Comparison of ENCODE assay signal across 30 mouse cellular contexts in genomic region chr14:45614822-45615221, GRCm38 (mm10). TPM values are rescaled to one million over a fixed set of nuclear protein-coding genes. Genes with fewer than 3 reads are reported as not detected.
DNase-seq lines count a peak whose midpoint lies in the region; ATAC-seq and TF ChIP-seq lines count a peak whose summit lies in the region.
"Had no signal": no experiment of that assay in that cellular context is flagged by ENCODE, and none has a peak within 500 bp of the region (broad histone marks: within the 10 kb centered on the region; RNA-seq: fewer than 3 reads in every experiment).

No protein-coding gene starts in this region.

- intact Hi-C loops in heart, postnatal 14 days (cut with DNase I), result loop anchor here (5.0 kb wide), 1 partner anchor 77 kb away; no protein-coding TSS in a partner anchor
- intact Hi-C loops in left cerebral cortex, postnatal 14 days (cut with DNase I), result loop anchor here (10.0 kb wide), 2 partner anchors 160 to 1110 kb away; no protein-coding TSS in a partner anchor

- no peak for TF ChIP-seq CTCF in heart, postnatal 0 days (IDR thresholded peaks at IDR 0.05; ENCODE audit: low read depth)

- H3K27me3 ChIP-seq in heart, embryonic 13.5 days (replicated peaks), result no peaks in the 10 kb centered on the region
- H3K27me3 ChIP-seq in midbrain, embryonic 15.5 days (replicated peaks), result no peaks in the 10 kb centered on the region
- no peaks in the 10 kb centered on the region for H3K27me3 ChIP-seq in midbrain, embryonic 11.5 days (ENCODE audit: control insufficient read depth, insufficient read depth, low read length)
- no peaks in the 10 kb centered on the region for H3K27me3 ChIP-seq in heart, postnatal 0 days (ENCODE audit: control insufficient read depth, insufficient read depth, low read length)
- H3K27me3 ChIP-seq: embryonic facial prominence, embryonic 15.5 days; forebrain, embryonic 13.5 days; lung, embryonic 15.5 days; midbrain, embryonic 12.5 days; neural tube, embryonic 15.5 days had no signal

- no peak overlapping the region for H3K4me3 ChIP-seq in heart, embryonic 13.5 days
- no peak overlapping the region for H3K4me3 ChIP-seq in midbrain, embryonic 15.5 days
- no peak overlapping the region for H3K4me3 ChIP-seq in midbrain, embryonic 11.5 days (ENCODE audit: low read depth, low read length)
- H3K4me3 ChIP-seq in heart, postnatal 0 days (ENCODE audit: low read depth, low read length), result no peak overlapping the region
- H3K4me3 ChIP-seq: embryonic facial prominence, embryonic 10.5 days; embryonic facial prominence, embryonic 15.5 days; forebrain, embryonic 13.5 days; gastrocnemius, adult 2 months; lung, embryonic 15.5 days; midbrain, embryonic 12.5 days; neural tube, embryonic 15.5 days had no signal

- DNase-seq in frontal cortex, adult 2 months (ENCODE audit: extremely low spot score in 1 of 2, low spot score in 1 of 2), result no peak
- no peak for DNase-seq in heart, postnatal 14 days
- DNase-seq in midbrain, embryonic 11.5 days (ENCODE audit: low spot score, missing footprints), result no peak
- DNase-seq in heart, postnatal 0 days (ENCODE audit: low spot score), result peak; percentile 46
- no peak for DNase-seq in left cerebral cortex, postnatal 14 days (ENCODE audit: low spot score in 2 of 2)
- DNase-seq: adrenal gland, adult 8-10 months; B cell, adult 2 months; cerebellum, adult 8-10 months; cerebellum, postnatal 25 days; gastrocnemius, adult 2 months; gastrocnemius, postnatal 36 days; kidney, adult 9 months; kidney, postnatal 14 days; layer of hippocampus, adult 9-11 months; liver; retina, postnatal 1 day; right cerebral cortex, postnatal 14 days; thymus, postnatal 14 days had no signal

- peak overlapping the region; percentile 14; the same call in 1 of the 2 replicates for H3K9ac ChIP-seq in heart, embryonic 13.5 days
- H3K9ac ChIP-seq in midbrain, embryonic 15.5 days, result no peak overlapping the region
- H3K9ac ChIP-seq in midbrain, embryonic 11.5 days (ENCODE audit: low read length), result no peak overlapping the region
- no peak overlapping the region for H3K9ac ChIP-seq in heart, postnatal 0 days (replicated peaks; ENCODE audit: low read depth, low read length)
- H3K9ac ChIP-seq: embryonic facial prominence, embryonic 15.5 days; forebrain, embryonic 13.5 days; hindbrain, embryonic 14.5 days; liver, embryonic 14.5 days; lung, embryonic 15.5 days; midbrain, embryonic 12.5 days; neural tube, embryonic 15.5 days had no signal

- WGBS in heart, embryonic 13.5 days, result 18% methylated on average over 4 of the region's 4 CpGs
- 62% methylated on average over 4 of the region's 4 CpGs for WGBS in midbrain, embryonic 15.5 days
- WGBS in midbrain, embryonic 11.5 days, result 67% methylated on average over 4 of the region's 4 CpGs
- WGBS in heart, postnatal 0 days, result 12% methylated on average over 4 of the region's 4 CpGs

- peak; percentile 10; the same call in 1 of the 2 replicates for ATAC-seq in frontal cortex, adult (ENCODE audit: low TSS enrichment)
- no peak for ATAC-seq in heart, embryonic 13.5 days (ENCODE audit: extremely low read depth, insufficient number of reproducible peaks, low FRiP score, low TSS enrichment)
- peak; percentile 63; the same call in 1 of the 2 replicates for ATAC-seq in midbrain, embryonic 15.5 days (replicated peaks)
- no peak for ATAC-seq in midbrain, embryonic 11.5 days (ENCODE audit: low FRiP score)
- peak; percentile 62 for ATAC-seq in heart, postnatal 0 days (ENCODE audit: insufficient read depth, low read depth)
- ATAC-seq: forebrain, embryonic 13.5 days; intestine, postnatal 0 days had no signal

- TF ChIP-seq EP300 in heart, postnatal 0 days (IDR thresholded peaks at IDR 0.05; ENCODE audit: low read depth), result no peak

- no peak overlapping the region for H3K4me2 ChIP-seq in heart, embryonic 13.5 days
- H3K4me2 ChIP-seq in midbrain, embryonic 15.5 days, result no peak overlapping the region
- H3K4me2 ChIP-seq in midbrain, embryonic 11.5 days, result no peak overlapping the region
- no peak overlapping the region for H3K4me2 ChIP-seq in heart, postnatal 0 days (ENCODE audit: low read depth, low read length)
- H3K4me2 ChIP-seq: embryonic facial prominence, embryonic 15.5 days; forebrain, embryonic 13.5 days; hindbrain, embryonic 14.5 days; lung, embryonic 15.5 days; midbrain, embryonic 12.5 days; neural tube, embryonic 15.5 days had no signal

- H3K4me1 ChIP-seq in heart, embryonic 13.5 days, result peaks cover 53% of the 10 kb centered on the region
- H3K4me1 ChIP-seq in midbrain, embryonic 15.5 days, result 0 out of 2 replicates have a peak, but pooled peaks cover 2% of the 10 kb centered on the region
- H3K4me1 ChIP-seq in midbrain, embryonic 11.5 days (ENCODE audit: control insufficient read depth, insufficient read depth, low read length), result no peaks in the 10 kb centered on the region
- H3K4me1 ChIP-seq in heart, postnatal 0 days (ENCODE audit: control insufficient read depth, insufficient read depth), result no peaks in the 10 kb centered on the region
- H3K4me1 ChIP-seq: embryonic facial prominence, embryonic 10.5 days; embryonic facial prominence, embryonic 15.5 days; lung, embryonic 15.5 days; midbrain, embryonic 12.5 days; neural tube, embryonic 15.5 days had no signal

- H3K36me3 ChIP-seq in heart, embryonic 13.5 days, result peaks cover 63% of the 10 kb centered on the region
- H3K36me3 ChIP-seq in midbrain, embryonic 15.5 days (replicated peaks), result peaks cover 17% of the 10 kb centered on the region; the same call in 1 of the 2 replicates
- no peaks in the 10 kb centered on the region; the same call in 1 of the 2 replicates for H3K36me3 ChIP-seq in midbrain, embryonic 11.5 days (ENCODE audit: control insufficient read depth, insufficient read depth, low read length)
- H3K36me3 ChIP-seq in heart, postnatal 0 days (replicated peaks; ENCODE audit: control insufficient read depth, insufficient read depth, low read length), result peaks cover 33% of the 10 kb centered on the region

- H3K27ac ChIP-seq in heart, embryonic 13.5 days (replicated peaks), result peak overlapping the region; percentile 83
- H3K27ac ChIP-seq in midbrain, embryonic 15.5 days, result no peak overlapping the region
- H3K27ac ChIP-seq in midbrain, embryonic 11.5 days (ENCODE audit: low read depth, low read length), result no peak overlapping the region
- peak overlapping the region; percentile 74 for H3K27ac ChIP-seq in heart, postnatal 0 days (ENCODE audit: low read depth)
- H3K27ac ChIP-seq: embryonic facial prominence, embryonic 10.5 days; embryonic facial prominence, embryonic 15.5 days; forebrain, embryonic 13.5 days; gastrocnemius, adult 2 months; hindbrain, embryonic 14.5 days; liver, embryonic 14.5 days; lung, embryonic 15.5 days; midbrain, embryonic 12.5 days; neural tube, embryonic 15.5 days had no signal

- H3K9me3 ChIP-seq in heart, embryonic 13.5 days, result no peaks in the 10 kb centered on the region
- no peaks in the 10 kb centered on the region for H3K9me3 ChIP-seq in midbrain, embryonic 15.5 days
- no peaks in the 10 kb centered on the region for H3K9me3 ChIP-seq in midbrain, embryonic 11.5 days (ENCODE audit: control insufficient read depth, low read length)
- no peaks in the 10 kb centered on the region for H3K9me3 ChIP-seq in heart, postnatal 0 days (replicated peaks; ENCODE audit: control insufficient read depth, low read length)
- H3K9me3 ChIP-seq: embryonic facial prominence, embryonic 10.5 days; embryonic facial prominence, embryonic 15.5 days; forebrain, embryonic 13.5 days; lung, embryonic 15.5 days; midbrain, embryonic 12.5 days; neural tube, embryonic 15.5 days had no signal

RNA-seq across cellular contexts. Expression of gene Ddhd1, which starts 43.1 kb away (rescaled TPM):
- 84.3 and 88.4 TPM in 2 replicates for polyA plus RNA-seq in frontal cortex, adult 2 months (2012; rRNA removed)
- polyA plus RNA-seq in heart, embryonic 13.5 days (2015; fragmentation: Nextera tagmentation; extraction: Ambion mirVana), result 6.7 and 7.9 TPM in 2 replicates
- total RNA-seq in heart, postnatal 14 days (2021), result 10 to 100 TPM; 10.0 to 11.8 TPM
- polyA plus RNA-seq in midbrain, embryonic 15.5 days (2015; fragmentation: Nextera tagmentation; extraction: Ambion mirVana), result 19.3 and 19.8 TPM in 2 replicates
- polyA plus RNA-seq in midbrain, embryonic 11.5 days (2014; fragmentation: Nextera tagmentation; extraction: Ambion mirVana), result 12.6 and 12.8 TPM in 2 replicates
- 12.0 and 18.6 TPM in 2 replicates for total RNA-seq in heart, postnatal 0 days (2014; rRNA removed; ENCODE audit: low replicate concordance)
- 3.4 and 3.6 TPM in 2 replicates for polyA plus RNA-seq in heart, postnatal 0 days (2015; fragmentation: Nextera tagmentation; extraction: Ambion mirVana)
- 10 to 100 TPM; 73.9 to 75.6 TPM for total RNA-seq in left cerebral cortex, postnatal 14 days (2021)

Comparison
In these comparisons a context has a peak if more than half of its experiments do, and no peak if none do; other contexts are left out.
1. ATAC-seq: peak in frontal cortex, adult (single experiment), midbrain, embryonic 15.5 days (single experiment) and heart, postnatal 0 days (single experiment); none in heart, embryonic 13.5 days (single experiment) and midbrain, embryonic 11.5 days (single experiment).
2. H3K27ac ChIP-seq: peak in heart, embryonic 13.5 days (single experiment) and heart, postnatal 0 days (single experiment); none in midbrain, embryonic 15.5 days (single experiment) and midbrain, embryonic 11.5 days (single experiment).